Mouse (Mus musculus) kidney, embryonic 14.5 days (tissue): Measurements from ENCODE around the gene Gm7792. TPM values are rescaled to one million over a fixed set of nuclear protein-coding genes. Genes with fewer than 3 reads are reported as not detected.
"Not testable (repeated sequence)": the region's sequence is repeated elsewhere in the genome, so short reads cannot be mapped to it uniquely, and the experiment has no call there.

Experiments used
- ATAC-seq: fragments of 200-750 bp; cut with Nextera tagmentation; 2 replicates; pipeline ENCODE4 v1.8.0; 2017; ENCODE audit warnings: moderate number of reproducible peaks, mild to moderate bottlenecking, moderate TSS enrichment, moderate library complexity; ENCODE audit not compliant: low FRiP score, low TSS enrichment
- H3K27ac ChIP-seq: fragments of 300-500 bp; sonication (generic); 2 replicates; pipeline ENCODE4 v1.5.1; 2014; ENCODE audit warnings: low read depth, mild to moderate bottlenecking, low read length, moderate library complexity, mixed read lengths
- H3K27me3 ChIP-seq: fragments of 300-500 bp; sonication (generic); 2 replicates; pipeline ENCODE4 v1.6.1; 2014; ENCODE audit warnings: mild to moderate bottlenecking, low read length; ENCODE audit not compliant: control insufficient read depth, insufficient read depth
- H3K36me3 ChIP-seq: fragments of 300-500 bp; sonication (generic); 2 replicates; pipeline ENCODE4 v1.6.1; 2014; ENCODE audit warnings: low read length, mixed read lengths; ENCODE audit not compliant: control insufficient read depth, insufficient read depth
- H3K4me1 ChIP-seq: fragments of 300-500 bp; sonication (generic); 2 replicates; pipeline ENCODE4 v1.6.1; 2014; ENCODE audit warnings: low read length, mixed read lengths; ENCODE audit not compliant: control insufficient read depth, insufficient read depth
- H3K4me2 ChIP-seq: fragments of 300-500 bp; sonication (generic); replicated peaks from 2 replicates; pipeline ENCODE4 v1.6.1; 2014; ENCODE audit warnings: low read depth, mild to moderate bottlenecking, low read length
- H3K4me3 ChIP-seq: fragments of 300-500 bp; sonication (generic); 2 replicates; pipeline ENCODE4 v1.5.1; 2014; ENCODE audit warnings: mild to moderate bottlenecking, low read length
- H3K9ac ChIP-seq: fragments of 300-500 bp; sonication (generic); 2 replicates; pipeline ENCODE4 v1.6.1; 2014; ENCODE audit warnings: low read depth, mild to moderate bottlenecking, low read length, moderate library complexity
- H3K9me3 ChIP-seq: fragments of 300-500 bp; sonication (generic); 2 replicates; pipeline ENCODE4 v1.6.1; 2016; ENCODE audit warnings: low read length; ENCODE audit not compliant: control insufficient read depth
- WGBS: fragments of 180-500 bp; shearing (Covaris S2); extraction: QIAGEN DNeasy Blood & Tissue Kit; methylation state at CpG from one replicate; pipeline ENCODE4 v1.1.7; 2014; 5-methylcytosine and 5-hydroxymethylcytosine counted together
- polyA plus RNA-seq: library from polyadenylated mRNA; unstranded; fragments of >200 nt; fragmentation: Nextera tagmentation; extraction: Ambion mirVana; gene quantifications from 2 replicates; pipeline ENCODE4 v1.2.1, GENCODE M21; 2014

The Gm7792 gene
- not detected in 2 replicates for polyA plus RNA-seq

GRCm38 (mm10) chr5:93843476-93843875 lies at the start of gene Gm7792:
Gene Gm7792 (plus strand): TSS chr5:93843776.
- H3K4me1 ChIP-seq, ATAC-seq: not testable (repeated sequence)
- WGBS = no CpG with 5 or more reads among the region's 2 CpGs

More at GRCm38 (mm10) chr5:93843476-93843875, at the start of gene Gm7792:
- H3K4me2 ChIP-seq, H3K9me3 ChIP-seq, H3K4me3 ChIP-seq, H3K9ac ChIP-seq, H3K27me3 ChIP-seq, H3K36me3 ChIP-seq, H3K27ac ChIP-seq: not testable (repeated sequence)

Other genes with a start within 250 kb of the Gm7792 start
- gene C87414, start 172.2 kb upstream of the Gm7792 start, polyA plus RNA-seq = not detected in 2 replicates
- not detected in 2 replicates for gene Gm16429, start 85.3 kb downstream of the Gm7792 start, polyA plus RNA-seq
- gene BC061212, start 226.8 kb downstream of the Gm7792 start, polyA plus RNA-seq = not detected in 2 replicates
- gene Gm6351, start 232.6 kb downstream of the Gm7792 start, polyA plus RNA-seq = not detected in 2 replicates